Mouse (Mus musculus): ENCODE results near the gene Poglut1. TPM values are rescaled to one million over a fixed set of nuclear protein-coding genes. Genes with fewer than 3 reads are reported as not detected.
A peak's percentile ranks its signal among the peaks of the same experiment; 100 is the strongest.

Gene Poglut1
- 68.4 and 75.9 TPM in 2 replicates for polyA plus RNA-seq (2014; fragmentation: Nextera tagmentation; extraction: Ambion mirVana)

- Histone ChIP-seq H3K4me1 (ENCODE audit: control insufficient read depth, insufficient read depth, low read length) (peaks cover 12% of the 10 kb centered on the region), H3K36me3 (ENCODE audit: control insufficient read depth, insufficient read depth, low read length) (peaks cover 3% of the 10 kb centered on the region; the same call in 1 of the 2 replicates), H3K27ac (ENCODE audit: low read depth, low read length) (no peak within 1 kb of the TSS), H3K4me2 (peak within 1 kb of the TSS; percentile 70), H3K9me3 (ENCODE audit: control insufficient read depth, low read length) (no peaks in the 10 kb centered on the region), H3K9ac (ENCODE audit: low read length) (peak within 1 kb of the TSS; percentile 96), H3K27me3 (ENCODE audit: control insufficient read depth, insufficient read depth, low read length) (no peaks in the 10 kb centered on the region; the same call in 1 of the 2 replicates), H3K4me3 (ENCODE audit: low read depth, low read length) (peak within 1 kb of the TSS; percentile 84)
- ATAC-seq (ENCODE audit: low FRiP score) (peak; percentile 96), DNase-seq (ENCODE audit: low spot score, missing footprints) (peak; percentile 96)
- WGBS, result 4% methylated on average over 49 of the region's 54 CpGs
Measured at GRCm38 (mm10) chr16:38549479-38550396, at the start of gene Poglut1. Gene Poglut1, minus strand, starts transcription at chr16:38550258.

DNA sequence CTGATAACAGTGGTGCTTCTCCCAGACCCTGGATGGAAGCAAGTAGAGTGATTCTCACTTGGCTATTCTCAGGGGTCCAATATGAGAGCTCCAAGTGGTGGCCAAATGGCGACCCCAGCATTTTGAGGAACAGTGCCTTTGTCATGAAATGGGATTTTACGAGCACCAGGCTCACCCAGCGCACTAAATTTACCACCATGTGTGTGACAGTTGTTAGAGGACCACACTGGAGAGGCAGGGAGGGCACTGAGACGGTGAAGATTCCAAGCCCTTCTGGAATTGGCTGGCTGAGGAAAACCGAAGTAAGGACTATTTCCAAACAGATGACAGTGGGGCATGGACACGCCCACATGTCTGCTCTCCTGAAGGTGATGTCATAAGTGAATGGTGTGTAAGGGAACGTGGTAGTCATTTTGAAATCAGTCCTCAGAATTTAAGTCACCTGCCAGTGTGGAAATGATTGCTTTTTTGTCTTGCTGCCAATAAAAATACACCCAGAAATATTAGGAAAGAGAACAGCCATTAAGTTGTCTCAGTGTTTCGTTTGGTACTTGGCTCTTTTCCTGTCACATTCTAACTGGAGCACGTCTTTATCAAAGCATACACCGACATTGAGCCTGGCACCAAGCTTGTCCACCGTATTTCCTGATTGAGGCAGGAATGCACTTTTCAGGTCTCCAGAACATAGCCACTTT lies 49.1 kb upstream of the Poglut1 start:
- ATAC-seq (ENCODE audit: low FRiP score) (no peak), DNase-seq (ENCODE audit: low spot score, missing footprints) (peak; percentile 78)
- Histone ChIP-seq H3K4me1 (ENCODE audit: control insufficient read depth, insufficient read depth, low read length) (no peaks in the 10 kb centered on the region), H3K27ac (ENCODE audit: low read depth, low read length) (no peak overlapping the region), H3K9me3 (ENCODE audit: control insufficient read depth, low read length) (no peaks in the 10 kb centered on the region), H3K27me3 (ENCODE audit: control insufficient read depth, insufficient read depth, low read length) (no peaks in the 10 kb centered on the region), H3K4me2 (no peak overlapping the region), H3K9ac (ENCODE audit: low read length) (no peak overlapping the region), H3K4me3 (ENCODE audit: low read depth, low read length) (no peak overlapping the region), H3K36me3 (ENCODE audit: control insufficient read depth, insufficient read depth, low read length) (no peaks in the 10 kb centered on the region; the same call in 1 of the 2 replicates)
- WGBS, result 83% methylated on average over 11 of the region's 11 CpGs

DNA sequence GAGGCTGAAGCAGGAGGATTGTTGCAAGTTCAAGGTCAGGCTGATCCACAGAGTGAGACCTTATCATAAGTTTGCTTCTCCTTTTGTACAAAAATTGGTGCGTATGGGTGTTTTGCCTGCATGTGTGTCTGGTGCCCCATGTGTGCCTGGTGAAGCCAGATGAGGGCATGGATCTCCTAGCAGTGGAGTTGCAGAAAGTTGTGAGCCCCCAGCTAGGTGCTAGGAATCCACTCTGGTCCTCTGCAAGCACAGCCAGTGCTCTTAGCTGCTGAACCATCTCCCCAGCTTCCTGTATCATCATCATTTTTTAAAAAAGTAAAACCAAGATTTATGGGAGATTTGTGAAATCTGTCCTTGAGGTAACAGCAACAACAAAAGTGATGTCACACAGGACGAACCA lies 46.6 kb upstream of the Poglut1 start:
- Histone ChIP-seq H3K4me1 (ENCODE audit: control insufficient read depth, insufficient read depth, low read length) (no peaks in the 10 kb centered on the region), H3K27me3 (ENCODE audit: control insufficient read depth, insufficient read depth, low read length) (no peaks in the 10 kb centered on the region), H3K9me3 (ENCODE audit: control insufficient read depth, low read length) (no peaks in the 10 kb centered on the region), H3K36me3 (ENCODE audit: control insufficient read depth, insufficient read depth, low read length) (peaks cover 5% of the 10 kb centered on the region), H3K9ac (ENCODE audit: low read length) (no peak overlapping the region), H3K27ac (ENCODE audit: low read depth, low read length) (no peak overlapping the region), H3K4me2 (no peak overlapping the region), H3K4me3 (ENCODE audit: low read depth, low read length) (no peak overlapping the region)
- DNase-seq (ENCODE audit: low spot score, missing footprints) (no peak), ATAC-seq (ENCODE audit: low FRiP score) (no peak)
- WGBS, result 100% methylated on average over 2 of the region's 2 CpGs

- no peak overlapping the region for H3K9ac ChIP-seq (ENCODE audit: low read length)
- no peaks in the 10 kb centered on the region for H3K4me1 ChIP-seq (ENCODE audit: control insufficient read depth, insufficient read depth, low read length)
- H3K27me3 ChIP-seq (ENCODE audit: control insufficient read depth, insufficient read depth, low read length), result no peaks in the 10 kb centered on the region
- ATAC-seq (ENCODE audit: low FRiP score), result no peak
- peaks cover 5% of the 10 kb centered on the region for H3K36me3 ChIP-seq (ENCODE audit: control insufficient read depth, insufficient read depth, low read length)
- no peaks in the 10 kb centered on the region for H3K9me3 ChIP-seq (ENCODE audit: control insufficient read depth, low read length)
- peak; percentile 44 for DNase-seq (ENCODE audit: low spot score, missing footprints)
- H3K27ac ChIP-seq (ENCODE audit: low read depth, low read length), result no peak overlapping the region
- no peak overlapping the region for H3K4me2 ChIP-seq
- 78% methylated on average over 2 of the region's 2 CpGs for WGBS
- H3K4me3 ChIP-seq (ENCODE audit: low read depth, low read length), result no peak overlapping the region
Measured at GRCm38 (mm10) chr16:38596099-38596498, 46.0 kb upstream of the Poglut1 start.

DNA sequence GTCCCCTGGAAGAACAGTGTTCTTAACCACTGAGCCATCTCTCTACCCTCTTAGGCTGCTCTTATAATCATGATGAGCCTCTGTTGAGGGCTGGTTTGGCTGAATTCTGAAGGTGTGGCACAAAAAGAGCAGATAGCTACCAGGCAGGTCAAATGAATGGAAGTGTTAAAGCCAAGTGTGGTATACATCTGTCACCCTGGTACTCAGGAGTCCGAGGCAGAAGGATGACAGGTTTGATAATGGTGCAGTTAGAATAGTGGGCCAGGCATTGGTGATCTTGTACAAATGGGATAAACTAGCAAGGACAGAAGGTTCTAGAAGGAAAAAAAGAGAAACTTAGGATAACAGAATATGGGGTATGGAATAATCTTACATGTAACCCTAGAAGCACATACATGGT lies 44.4 kb upstream of the Poglut1 start:
- no peak for ATAC-seq (ENCODE audit: low FRiP score)
- Histone ChIP-seq H3K4me2 (no peak overlapping the region), H3K9me3 (ENCODE audit: control insufficient read depth, low read length) (no peaks in the 10 kb centered on the region), H3K9ac (ENCODE audit: low read length) (no peak overlapping the region), H3K4me3 (ENCODE audit: low read depth, low read length) (no peak overlapping the region), H3K36me3 (ENCODE audit: control insufficient read depth, insufficient read depth, low read length) (peaks cover 5% of the 10 kb centered on the region), H3K4me1 (ENCODE audit: control insufficient read depth, insufficient read depth, low read length) (no peaks in the 10 kb centered on the region), H3K27me3 (ENCODE audit: control insufficient read depth, insufficient read depth, low read length) (no peaks in the 10 kb centered on the region), H3K27ac (ENCODE audit: low read depth, low read length) (no peak overlapping the region)
- DNase-seq (ENCODE audit: low spot score, missing footprints), result peak; percentile 51
- 89% methylated on average over 1 of the region's 1 CpGs for WGBS

- Histone ChIP-seq H3K9ac (ENCODE audit: low read length) (no peak overlapping the region), H3K4me2 (no peak overlapping the region), H3K36me3 (ENCODE audit: control insufficient read depth, insufficient read depth, low read length) (peaks cover 7% of the 10 kb centered on the region), H3K9me3 (ENCODE audit: control insufficient read depth, low read length) (no peaks in the 10 kb centered on the region), H3K4me3 (ENCODE audit: low read depth, low read length) (no peak overlapping the region), H3K27ac (ENCODE audit: low read depth, low read length) (no peak overlapping the region), H3K27me3 (ENCODE audit: control insufficient read depth, insufficient read depth, low read length) (no peaks in the 10 kb centered on the region), H3K4me1 (ENCODE audit: control insufficient read depth, insufficient read depth, low read length) (no peaks in the 10 kb centered on the region)
- 92% methylated on average over 4 of the region's 4 CpGs for WGBS
- no peak for ATAC-seq (ENCODE audit: low FRiP score)
- DNase-seq (ENCODE audit: low spot score, missing footprints), result peak; percentile 66
Measured at GRCm38 (mm10) chr16:38592946-38593345, 42.9 kb upstream of the Poglut1 start.

DNA sequence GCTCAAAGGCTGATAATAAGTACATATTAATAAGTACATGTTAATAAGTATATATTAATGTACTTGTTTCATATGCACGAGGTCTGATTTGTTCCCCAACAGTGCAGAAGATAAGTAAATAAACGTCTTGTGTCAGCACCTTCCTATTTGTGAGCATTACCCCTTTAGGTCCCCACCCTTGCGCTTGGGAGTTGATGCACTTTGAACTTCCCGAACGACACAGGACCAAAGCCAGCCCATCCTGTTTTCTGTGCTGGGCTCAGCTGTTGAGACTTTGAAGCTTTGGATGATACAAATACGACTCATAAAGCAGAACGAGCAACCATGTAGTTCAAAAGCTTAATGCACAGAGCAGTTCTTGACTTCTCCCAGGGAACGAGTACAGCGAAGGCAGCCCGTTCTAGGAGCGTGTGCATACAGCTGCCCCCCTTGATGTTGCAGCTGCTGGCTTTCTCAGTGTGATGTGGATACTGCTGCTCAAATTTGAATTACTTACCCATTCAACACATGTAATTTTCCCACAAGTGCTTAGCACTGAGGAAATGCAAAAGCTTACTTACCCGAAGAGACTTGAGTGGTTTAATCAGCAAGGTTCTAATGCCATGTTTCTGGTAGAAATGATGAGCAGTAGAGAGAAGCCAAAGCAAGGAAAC lies 42.1 kb upstream of the Poglut1 start:
- no peak overlapping the region for H3K27ac ChIP-seq (ENCODE audit: low read depth, low read length)
- H3K9me3 ChIP-seq (ENCODE audit: control insufficient read depth, low read length), result no peaks in the 10 kb centered on the region
- H3K9ac ChIP-seq (ENCODE audit: low read length), result no peak overlapping the region
- H3K36me3 ChIP-seq (ENCODE audit: control insufficient read depth, insufficient read depth, low read length), result peaks cover 8% of the 10 kb centered on the region
- WGBS, result 94% methylated on average over 12 of the region's 12 CpGs
- DNase-seq (ENCODE audit: low spot score, missing footprints), result peak; percentile 53
- no peaks in the 10 kb centered on the region for H3K27me3 ChIP-seq (ENCODE audit: control insufficient read depth, insufficient read depth, low read length)
- no peak overlapping the region for H3K4me2 ChIP-seq
- no peak overlapping the region for H3K4me3 ChIP-seq (ENCODE audit: low read depth, low read length)
- ATAC-seq (ENCODE audit: low FRiP score), result no peak
- no peaks in the 10 kb centered on the region for H3K4me1 ChIP-seq (ENCODE audit: control insufficient read depth, insufficient read depth, low read length)

GRCm38 (mm10) chr16:38591506-38591905 lies 41.4 kb upstream of the Poglut1 start:
- no peak for ATAC-seq (ENCODE audit: low FRiP score)
- Histone ChIP-seq H3K9me3 (ENCODE audit: control insufficient read depth, low read length) (no peaks in the 10 kb centered on the region), H3K36me3 (ENCODE audit: control insufficient read depth, insufficient read depth, low read length) (peaks cover 10% of the 10 kb centered on the region)

More at GRCm38 (mm10) chr16:38591506-38591905, 41.4 kb upstream of the Poglut1 start:
- Histone ChIP-seq H3K27me3 (ENCODE audit: control insufficient read depth, insufficient read depth, low read length) (no peaks in the 10 kb centered on the region), H3K9ac (ENCODE audit: low read length) (no peak overlapping the region), H3K4me1 (ENCODE audit: control insufficient read depth, insufficient read depth, low read length) (no peaks in the 10 kb centered on the region), H3K4me3 (ENCODE audit: low read depth, low read length) (no peak overlapping the region), H3K4me2 (no peak overlapping the region), H3K27ac (ENCODE audit: low read depth, low read length) (no peak overlapping the region)
- WGBS, result 87% methylated on average over 3 of the region's 3 CpGs
- DNase-seq (ENCODE audit: low spot score, missing footprints), result no peak

Data from midbrain, embryonic 11.5 days (tissue).